Mouse (Mus musculus) layer of hippocampus, adult 2 months (tissue): ENCODE results near the gene 4930579G24Rik. TPM values are rescaled to one million over a fixed set of nuclear protein-coding genes. Genes with fewer than 3 reads are reported as not detected.

Experiments
- DNase-seq, 2 experiments: peaks; one replicate each; pipeline ENCODE4 v3.0.0; 2022; ENCODE audit warnings: low spot score in 2 of 2
- H3K27ac ChIP-seq: fragments of 200-600 bp; 2 replicates; pipeline ENCODE4 v1.8.1; 2022
- H3K4me3 ChIP-seq: fragments of 200-600 bp; 2 replicates; pipeline ENCODE4 v1.8.1; 2022; ENCODE audit warnings: mild to moderate bottlenecking
- CTCF ChIP-seq: fragments of 200-600 bp; conservative IDR thresholded peaks from 2 replicates; pipeline ENCODE4 v1.8.1; 2022; ENCODE audit warnings: antibody characterized with exemption, mild to moderate bottlenecking, moderate library complexity
- long read RNA-seq, 2 experiments: library from polyadenylated mRNA; stranded (forward); transcript quantifications; one replicate each; pipeline ENCODE4 v2.0.0; 2021; ENCODE audit warnings: borderline mapping rate in 2 of 2
- total RNA-seq, 2 experiments: library from RNA; stranded (reverse); gene quantifications; 2 replicates each; pipeline ENCODE4 v1.2.3; 2021

Gene 4930579G24Rik
- 1 to 10 TPM; 1.3 to 1.6 TPM for total RNA-seq
- long read RNA-seq, experiment 1, partial matches to known transcripts, result 0 of 4 reads
- long read RNA-seq, experiment 1, other reads (novel, unspliced or antisense), result 1 of 4 reads
- long read RNA-seq, experiment 2, partial matches to known transcripts, result 0 of 3 reads
- long read RNA-seq, experiment 2, other reads (novel, unspliced or antisense), result 1 of 3 reads

- Histone ChIP-seq H3K27ac (peak within 1 kb of the TSS; percentile 90), H3K4me3 (peak within 1 kb of the TSS; percentile 58)
- TF ChIP-seq CTCF, result no peak
- peak; percentile 93 to 99 for DNase-seq
Observed at GRCm38 (mm10) chr3:79628561-79629415, at the start of gene 4930579G24Rik. Gene 4930579G24Rik, plus strand, starts transcription at chr3:79629079.

- DNase-seq, result no peak
- no peak for TF ChIP-seq CTCF
- Histone ChIP-seq H3K27ac (no peak overlapping the region), H3K4me3 (no peak overlapping the region)
Observed at GRCm38 (mm10) chr3:79579891-79580575, 48.8 kb upstream of the 4930579G24Rik start.

- peak; percentile 90 to 95 for DNase-seq
- peak; percentile 99 for TF ChIP-seq CTCF
- no peak overlapping the region for H3K27ac ChIP-seq
- no peak overlapping the region for H3K4me3 ChIP-seq
Observed at GRCm38 (mm10) chr3:79586804-79587203, 42.1 kb upstream of the 4930579G24Rik start.

- no peak for TF ChIP-seq CTCF
- Histone ChIP-seq H3K27ac (no peak overlapping the region), H3K4me3 (no peak overlapping the region)
- DNase-seq, result no peak
Observed at GRCm38 (mm10) chr3:79589671-79590070, 39.2 kb upstream of the 4930579G24Rik start.

- TF ChIP-seq CTCF, result peak; percentile 47
- peak; percentile 76 to 77 for DNase-seq
- peak within 1 kb of the TSS; percentile 93 for H3K4me3 ChIP-seq
- peak within 1 kb of the TSS; percentile 81 for H3K27ac ChIP-seq
Observed at GRCm38 (mm10) chr3:79590863-79591792, 37.8 kb upstream of the 4930579G24Rik start, which contains the start of gene Ppid. Gene Ppid, plus strand, starts transcription at chr3:79591342.

GRCm38 (mm10) chr3:79591793-79592471, 36.9 kb upstream of the 4930579G24Rik start:
- TF ChIP-seq CTCF, result no peak
- H3K27ac ChIP-seq, result peak overlapping the region; percentile 81
- no peak for DNase-seq
- peak overlapping the region; percentile 93 for H3K4me3 ChIP-seq

GRCm38 (mm10) chr3:79595468-79595867, 33.4 kb upstream of the 4930579G24Rik start:
- no peak overlapping the region for H3K27ac ChIP-seq
- no peak overlapping the region for H3K4me3 ChIP-seq
- DNase-seq, result no peak
- TF ChIP-seq CTCF, result no peak

- H3K4me3 ChIP-seq, result no peak overlapping the region
- no peak for TF ChIP-seq CTCF
- H3K27ac ChIP-seq, result no peak overlapping the region
- no peak for DNase-seq
Observed at GRCm38 (mm10) chr3:79609886-79610285, 19.0 kb upstream of the 4930579G24Rik start.

- TF ChIP-seq CTCF, result peak; percentile 69
- no peak for DNase-seq
- peak overlapping the region; percentile 90; the same call in 1 of the 2 replicates for H3K27ac ChIP-seq
- peak overlapping the region; percentile 58 for H3K4me3 ChIP-seq
Observed at GRCm38 (mm10) chr3:79627484-79628181, 1.2 kb upstream of the 4930579G24Rik start.

GRCm38 (mm10) chr3:79628182-79628560, 708 bp upstream of the 4930579G24Rik start:
- H3K4me3 ChIP-seq, result peak overlapping the region; percentile 58
- TF ChIP-seq CTCF, result no peak; the same call in 1 of the 2 replicates
- peak overlapping the region; percentile 90 for H3K27ac ChIP-seq
- DNase-seq, result no peak

- TF ChIP-seq CTCF, result no peak
- Histone ChIP-seq H3K27ac (peak within 1 kb of the TSS; percentile 90), H3K4me3 (peak within 1 kb of the TSS; percentile 58)
- DNase-seq, result peak; percentile 40 to 42
Observed at GRCm38 (mm10) chr3:79629416-79629730, 494 bp downstream of the 4930579G24Rik start, which contains the start of gene Etfdh. Gene Etfdh, minus strand, starts transcription at chr3:79629500.
